Mouse (Mus musculus): ENCODE measurements around the gene Siah1a.

Siah1a gene

DNA sequence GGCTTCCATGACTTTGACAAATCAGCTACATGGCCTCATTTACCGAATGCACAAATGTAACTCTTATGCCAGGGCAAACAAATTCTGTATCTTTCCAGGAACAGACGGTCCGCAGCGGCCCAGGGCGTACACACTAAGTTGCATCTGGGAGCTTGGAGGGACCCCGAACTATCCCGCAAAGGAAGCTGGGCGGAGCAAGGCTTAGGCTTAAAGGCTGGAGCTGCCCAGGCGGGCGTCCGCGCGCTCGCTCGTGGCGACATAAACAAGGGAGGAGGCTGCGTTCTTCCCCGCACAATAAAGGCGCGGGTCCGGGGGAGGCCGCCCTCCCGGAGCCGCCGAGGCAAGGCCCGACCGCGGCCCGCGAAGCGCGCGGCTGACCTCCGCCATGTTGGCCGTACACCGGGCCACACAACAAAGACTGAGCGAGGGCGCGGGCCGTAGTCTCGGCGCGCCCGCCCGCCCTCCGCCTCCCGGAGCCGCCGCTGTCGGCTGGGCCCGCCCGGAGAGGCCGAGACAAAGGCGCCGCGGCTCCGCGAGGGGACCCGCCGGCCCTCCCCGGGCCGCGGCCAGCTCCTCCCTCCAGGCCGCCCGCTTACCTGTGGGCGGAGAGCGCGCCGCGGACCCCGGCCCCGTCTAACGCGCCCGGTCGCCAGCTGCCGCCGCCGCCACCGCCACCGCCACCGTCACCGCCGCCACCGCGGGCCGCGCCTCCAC lies at the start of gene Siah1a, which contains the start of gene Gm10638:
Gene Siah1a (minus strand): TSS at position 714 of the 714 bp plus-strand sequence.
Gene Gm10638 (plus strand): TSS at position 479 of the 714 bp plus-strand sequence.
- DNase-seq: peak; percentile 74 to 76

DNA sequence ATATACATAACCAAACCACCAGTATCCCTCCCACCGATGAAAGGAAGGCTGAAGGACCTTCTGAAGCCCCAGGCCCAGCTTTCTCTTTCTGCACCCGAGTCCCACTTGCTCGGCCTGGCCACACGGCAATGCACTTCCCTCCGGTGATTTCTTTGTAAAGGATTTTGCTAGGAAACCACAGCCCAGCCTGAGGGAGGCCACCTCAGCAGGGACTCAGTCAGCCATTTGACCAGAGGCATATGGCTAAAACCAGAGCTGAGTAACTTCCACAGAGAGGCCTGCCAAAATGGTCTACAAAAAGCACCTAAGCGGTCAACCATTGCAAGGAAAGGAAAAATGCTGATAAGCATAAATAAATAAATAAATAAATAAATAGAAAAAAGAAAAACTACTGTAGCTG lies 49.0 kb upstream of the Siah1a start:
- no peak for DNase-seq

DNA sequence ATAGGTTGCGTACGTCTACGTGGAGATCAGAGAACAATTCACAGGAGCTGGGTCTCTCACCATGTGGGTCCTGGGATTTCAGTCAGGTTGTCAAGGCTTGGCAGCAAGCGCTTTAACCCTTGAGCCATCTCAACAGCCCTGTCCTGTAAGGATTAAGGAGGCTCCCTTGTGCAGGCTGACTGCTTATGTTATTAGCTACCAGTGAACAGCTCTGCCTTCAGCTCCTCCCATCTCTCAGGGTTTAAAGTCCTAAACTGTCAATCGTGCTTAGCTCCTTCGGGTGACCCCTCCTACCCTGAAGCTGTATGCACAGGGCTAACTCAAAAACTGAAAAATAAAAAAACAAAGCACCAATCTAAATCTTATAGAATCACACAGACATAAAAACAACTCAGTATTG lies 45.8 kb upstream of the Siah1a start:
- no peak for DNase-seq

DNA sequence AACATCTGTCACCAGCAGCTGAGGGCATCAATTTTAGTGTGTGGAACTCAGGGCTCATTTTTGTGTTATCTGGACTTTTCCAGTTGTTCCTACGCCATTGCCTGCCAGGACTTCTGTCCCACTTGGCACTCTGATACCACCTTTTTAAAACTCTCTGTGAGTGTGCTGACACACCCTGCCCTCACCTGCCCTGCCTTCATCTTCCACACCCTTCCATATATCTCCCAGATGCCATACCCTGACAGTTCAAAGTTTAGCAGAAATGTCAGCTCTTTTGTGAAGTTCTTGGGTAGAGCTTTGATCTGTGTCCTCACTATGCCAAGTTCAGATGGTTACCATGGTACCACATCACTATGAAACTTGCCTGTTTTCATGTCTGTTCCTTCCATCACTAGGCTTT lies 43.8 kb upstream of the Siah1a start:
- no peak for DNase-seq

DNA sequence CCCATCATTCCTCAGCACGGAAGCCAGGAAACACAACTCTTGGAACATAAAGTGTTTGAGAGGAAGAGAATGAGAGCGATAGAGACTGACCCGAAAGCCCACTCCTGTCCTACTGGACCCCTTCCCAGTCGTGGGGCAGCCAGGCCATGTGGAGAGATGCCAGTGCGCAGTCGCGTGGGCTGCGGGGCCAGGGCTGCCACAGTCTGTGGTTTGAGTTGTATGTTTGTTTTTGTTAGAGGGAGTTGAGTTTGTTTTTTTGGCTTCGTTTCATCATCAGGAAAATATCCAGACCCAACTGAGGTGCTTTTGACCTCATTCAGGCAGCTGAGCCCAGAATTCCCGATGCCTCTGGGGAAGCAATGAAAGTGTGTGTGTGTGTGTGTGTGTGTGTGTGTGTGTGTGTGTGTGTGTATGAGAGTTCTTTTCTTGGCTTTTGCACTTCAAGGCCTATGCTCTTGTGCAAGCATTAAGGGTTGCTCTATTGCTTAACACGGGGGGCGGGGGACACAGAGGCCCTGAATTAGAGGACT lies 42.2 kb upstream of the Siah1a start:
- DNase-seq: peak; percentile 48 to 61

DNA sequence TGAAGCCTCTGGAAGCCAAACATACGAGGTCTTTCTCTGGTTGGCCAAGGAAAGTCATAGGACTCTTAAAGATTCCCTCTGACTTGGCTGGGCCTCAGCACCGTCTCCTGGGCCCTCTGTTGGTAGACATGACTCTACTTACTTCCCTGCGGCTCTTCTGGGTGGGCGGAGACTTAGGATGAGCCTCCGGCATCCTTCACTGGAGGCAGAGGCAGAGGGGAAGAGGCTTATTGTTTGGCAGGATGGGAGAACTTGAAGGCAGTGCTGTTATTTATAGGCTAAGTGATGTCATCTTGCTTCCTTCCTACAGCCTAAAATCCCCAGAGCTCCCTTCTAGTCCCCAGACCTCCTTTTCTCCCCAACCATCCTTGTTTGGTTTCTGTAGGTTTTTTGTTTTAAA lies 40.8 kb upstream of the Siah1a start:
- no peak for DNase-seq

DNA sequence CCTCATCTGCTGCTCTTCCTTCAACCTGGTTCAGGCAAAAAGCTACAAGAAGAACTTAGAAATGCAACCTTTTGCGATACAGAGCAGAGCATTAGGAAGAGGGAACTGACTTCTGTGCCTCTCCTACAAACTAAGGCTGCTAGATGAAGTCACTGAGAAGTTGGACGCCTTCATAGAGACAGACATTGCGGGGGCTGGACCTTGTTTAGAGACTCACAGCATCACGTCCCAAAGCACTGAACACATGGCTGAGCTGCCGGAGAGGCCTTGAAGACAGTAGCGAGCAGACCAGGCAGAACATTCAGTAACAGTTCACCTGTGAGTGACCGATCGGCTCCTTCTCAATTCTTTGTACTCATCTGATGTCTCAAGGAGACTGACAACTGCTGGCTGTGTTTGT lies 35.4 kb upstream of the Siah1a start:
- DNase-seq: no peak

DNA sequence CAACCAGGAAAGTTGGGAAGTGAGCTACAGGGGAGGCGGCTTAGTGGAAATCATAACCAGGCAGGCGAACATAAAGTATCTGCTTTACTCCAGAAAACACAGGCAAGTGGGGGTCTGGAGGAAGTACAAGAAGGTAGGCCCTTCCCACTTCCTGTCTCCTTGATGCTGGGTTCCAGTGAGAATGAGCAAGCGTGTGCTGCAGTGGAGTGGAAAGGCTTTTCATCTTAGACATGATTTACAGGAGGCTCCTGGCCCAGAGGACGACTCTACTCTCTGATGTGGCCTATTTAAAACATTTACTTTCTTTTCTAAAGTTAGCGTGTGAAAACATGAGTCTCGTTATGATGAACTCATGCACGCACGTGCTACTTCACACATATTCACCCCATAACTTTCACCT lies 33.5 kb upstream of the Siah1a start:
- no peak for DNase-seq

DNA sequence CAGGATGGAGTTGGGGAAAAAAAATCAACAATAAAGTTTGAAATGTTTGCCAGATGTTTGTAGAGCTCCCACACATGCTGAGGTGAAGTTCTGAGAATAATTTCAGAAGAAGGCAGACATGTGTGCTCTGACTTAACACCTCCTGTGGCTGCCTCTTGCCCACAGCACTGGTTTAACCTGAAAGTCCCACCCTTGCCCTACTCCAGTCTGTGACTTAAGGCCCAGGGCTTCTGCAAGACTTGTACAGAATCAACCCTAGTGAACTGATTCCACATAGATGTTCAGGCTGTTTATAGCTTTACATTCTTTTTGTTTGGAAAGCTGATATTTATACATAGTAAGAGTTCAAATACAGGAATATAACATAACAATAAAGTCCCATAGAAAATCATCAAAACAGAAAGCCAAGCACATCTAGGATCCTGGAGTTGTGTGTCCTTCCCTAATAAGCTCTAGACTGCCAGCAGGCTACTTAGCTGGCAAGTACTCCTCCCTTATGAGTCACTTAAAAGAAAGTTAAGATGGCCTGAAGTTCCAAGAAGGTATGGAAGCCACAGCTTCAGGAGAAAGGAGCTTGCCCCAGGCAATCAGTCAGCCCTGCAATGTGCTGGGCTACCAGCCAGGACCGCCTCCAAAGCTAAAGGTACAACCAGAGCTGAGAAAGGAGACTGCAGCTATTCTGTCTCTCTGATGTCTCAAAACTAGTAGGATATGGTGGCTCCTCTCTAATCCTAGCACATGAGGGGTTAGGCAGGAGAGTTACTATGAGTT lies 24.4 kb upstream of the Siah1a start:
- DNase-seq: no peak

DNA sequence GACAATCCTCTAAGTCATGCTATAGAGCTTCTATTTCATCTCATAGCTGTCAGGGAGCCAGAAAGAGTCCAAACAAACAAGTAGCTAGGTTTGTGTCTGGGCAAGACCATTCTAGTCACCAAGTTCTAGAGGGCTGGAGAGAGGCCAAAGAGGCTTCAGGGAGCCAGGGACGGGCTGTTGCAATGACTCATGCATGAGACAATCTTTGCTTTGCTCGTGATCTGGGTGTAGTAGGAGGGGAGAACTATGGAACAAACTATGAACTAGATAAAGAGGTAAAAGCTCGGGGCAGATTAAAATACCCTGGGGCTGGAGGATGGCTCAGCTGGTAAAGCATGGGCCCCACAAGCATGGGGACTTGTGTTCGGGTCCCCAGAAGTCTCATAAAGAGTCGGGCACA lies 22.8 kb upstream of the Siah1a start:
- peak; percentile 32 to 44 for DNase-seq

DNA sequence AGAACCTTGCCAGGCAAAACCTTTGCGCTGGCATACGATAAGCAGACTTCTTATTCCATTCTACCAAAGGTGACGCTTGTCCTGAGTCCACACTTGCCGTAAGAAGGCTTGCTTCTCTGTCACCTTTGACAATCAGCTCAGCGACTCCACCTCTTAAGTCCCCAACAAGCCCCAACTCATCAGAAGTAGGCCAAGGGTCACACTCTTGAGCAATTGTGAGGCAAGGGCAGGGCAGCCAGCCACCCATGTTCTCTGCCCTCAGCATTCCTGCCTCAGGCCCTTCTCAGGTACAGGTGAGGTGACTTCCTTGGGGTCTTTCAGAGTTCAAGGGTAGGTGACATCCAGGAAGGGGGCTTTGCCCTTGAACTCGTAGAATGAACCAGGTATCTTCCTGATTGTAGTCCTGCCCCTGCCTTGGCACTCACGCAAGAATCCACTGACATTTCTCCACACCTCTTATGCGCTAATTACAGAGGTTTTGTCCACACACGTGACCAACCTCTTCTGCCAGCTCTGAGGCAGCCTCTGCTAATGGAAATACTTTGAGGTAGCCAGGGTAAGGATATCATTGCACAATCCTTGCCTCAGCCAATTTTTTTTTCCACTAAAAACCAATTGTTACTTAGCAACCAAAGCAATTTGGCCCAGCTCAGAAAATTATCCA lies 20.9 kb upstream of the Siah1a start:
- no peak for DNase-seq

DNA sequence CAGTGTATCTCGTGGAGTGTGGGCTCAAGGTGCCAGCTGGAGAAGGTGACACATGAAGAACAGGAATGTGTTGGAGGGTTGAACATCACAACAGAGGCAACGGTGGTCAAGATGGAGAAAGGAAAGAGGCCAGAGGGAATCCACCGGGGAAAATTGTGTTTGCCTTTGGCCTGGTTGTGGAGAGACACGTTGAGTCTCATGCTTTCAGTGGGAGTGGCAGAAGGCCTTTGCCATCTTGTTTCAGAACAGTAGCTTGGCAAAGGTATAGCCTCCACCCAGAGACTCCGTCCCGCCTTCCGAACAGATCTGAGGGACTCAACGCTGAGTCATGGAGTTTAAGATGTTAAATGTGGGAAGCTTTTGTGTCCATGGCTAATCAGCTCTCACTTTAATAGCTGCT lies 19.9 kb upstream of the Siah1a start:
- no peak for DNase-seq

DNA sequence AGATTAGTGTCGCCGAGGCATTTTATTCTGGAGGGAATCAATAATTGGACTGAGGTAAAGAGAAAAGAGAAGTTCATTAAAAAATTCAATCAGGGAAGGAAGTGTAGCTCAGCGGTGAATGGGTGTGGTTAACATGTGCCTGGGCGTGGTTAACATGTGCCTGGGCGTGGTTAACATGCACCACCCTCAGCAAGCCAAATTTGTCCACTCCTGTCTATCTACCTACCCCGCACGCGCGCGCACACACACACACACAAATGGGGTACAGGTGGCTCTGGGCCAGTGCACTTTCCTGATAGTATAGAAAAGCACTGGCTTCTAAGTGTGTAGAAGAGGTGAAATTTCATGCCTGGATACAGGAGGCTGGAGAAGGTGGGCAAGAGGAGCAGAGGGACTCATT lies 19.4 kb upstream of the Siah1a start:
- DNase-seq: no peak

DNA sequence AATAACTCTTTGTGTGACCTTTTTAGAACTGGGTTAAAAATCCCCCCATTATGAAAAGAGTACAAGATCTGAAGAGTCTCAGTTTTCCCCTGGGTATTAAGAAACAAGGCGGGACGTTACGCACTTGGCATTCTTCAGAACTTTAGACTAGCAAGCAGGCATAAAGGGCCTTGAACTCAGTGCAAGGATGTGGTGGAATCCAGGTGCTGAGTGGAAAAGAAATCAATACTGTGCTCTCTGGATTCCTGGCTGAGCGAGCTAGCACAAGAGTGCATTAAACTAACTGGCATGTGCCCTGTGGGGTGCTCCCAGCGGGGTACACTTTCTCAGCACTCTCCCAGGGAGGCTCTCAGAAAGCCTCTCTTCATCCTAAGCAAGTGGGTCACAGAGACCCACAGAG lies 17.1 kb upstream of the Siah1a start:
- no peak for DNase-seq

DNA sequence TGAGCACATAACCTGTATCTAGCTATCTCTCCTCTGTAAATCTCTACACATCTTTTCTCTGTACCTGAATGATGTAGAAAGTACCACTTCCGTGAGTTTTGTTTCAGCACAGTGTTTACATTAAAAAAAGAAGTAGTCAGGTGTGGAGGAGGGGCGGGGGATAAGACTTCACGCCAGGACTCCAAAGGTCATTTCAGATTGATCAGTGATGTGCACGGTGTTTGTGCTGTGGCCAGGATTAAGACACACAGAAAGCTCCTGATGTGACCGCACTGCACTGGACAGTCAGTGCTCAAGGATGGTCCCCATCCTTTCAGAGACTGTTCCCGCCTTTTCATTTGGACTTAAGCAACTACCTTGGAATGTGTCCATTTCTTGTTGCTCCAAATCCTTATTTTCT lies 15.0 kb upstream of the Siah1a start:
- DNase-seq: no peak

DNA sequence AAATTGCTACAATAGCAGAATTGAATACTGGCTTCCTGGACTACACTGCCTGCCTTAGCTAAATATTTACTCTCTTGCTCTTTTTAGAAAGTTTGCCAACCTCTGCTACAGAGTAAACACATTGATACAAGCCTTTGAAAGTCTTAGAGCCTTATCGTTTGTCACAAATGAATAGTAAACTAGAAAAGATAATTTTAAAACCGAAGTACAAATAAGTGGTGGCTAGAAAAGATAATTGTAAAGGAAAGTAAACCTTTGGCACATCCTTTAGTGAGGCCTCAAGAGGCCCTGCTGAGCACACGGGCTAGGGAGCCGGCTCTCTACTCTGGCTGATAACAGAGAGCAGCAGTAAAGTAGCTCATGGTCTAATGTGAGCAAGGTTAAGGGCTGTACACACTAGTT lies 13.4 kb upstream of the Siah1a start:
- no peak for DNase-seq

DNA sequence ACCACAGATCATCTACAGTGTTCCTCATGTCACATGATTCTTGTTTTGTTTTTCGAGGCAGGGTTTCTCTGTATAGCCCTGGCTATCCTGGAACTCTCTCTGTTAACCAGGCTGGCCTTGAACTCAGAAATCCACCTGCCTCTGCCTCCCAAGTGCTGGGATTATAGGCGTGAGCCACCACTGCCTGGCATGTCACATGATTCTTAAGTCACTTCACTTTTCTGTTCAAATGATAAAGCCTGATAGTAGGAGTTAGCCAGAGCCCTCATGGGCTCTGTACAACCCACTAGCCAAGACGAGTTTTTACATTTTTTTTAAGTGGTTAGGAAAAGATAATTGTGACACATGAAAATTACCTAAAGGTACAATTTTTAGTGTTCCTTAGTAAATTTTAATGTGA lies 12.9 kb upstream of the Siah1a start:
- no peak for DNase-seq

DNA sequence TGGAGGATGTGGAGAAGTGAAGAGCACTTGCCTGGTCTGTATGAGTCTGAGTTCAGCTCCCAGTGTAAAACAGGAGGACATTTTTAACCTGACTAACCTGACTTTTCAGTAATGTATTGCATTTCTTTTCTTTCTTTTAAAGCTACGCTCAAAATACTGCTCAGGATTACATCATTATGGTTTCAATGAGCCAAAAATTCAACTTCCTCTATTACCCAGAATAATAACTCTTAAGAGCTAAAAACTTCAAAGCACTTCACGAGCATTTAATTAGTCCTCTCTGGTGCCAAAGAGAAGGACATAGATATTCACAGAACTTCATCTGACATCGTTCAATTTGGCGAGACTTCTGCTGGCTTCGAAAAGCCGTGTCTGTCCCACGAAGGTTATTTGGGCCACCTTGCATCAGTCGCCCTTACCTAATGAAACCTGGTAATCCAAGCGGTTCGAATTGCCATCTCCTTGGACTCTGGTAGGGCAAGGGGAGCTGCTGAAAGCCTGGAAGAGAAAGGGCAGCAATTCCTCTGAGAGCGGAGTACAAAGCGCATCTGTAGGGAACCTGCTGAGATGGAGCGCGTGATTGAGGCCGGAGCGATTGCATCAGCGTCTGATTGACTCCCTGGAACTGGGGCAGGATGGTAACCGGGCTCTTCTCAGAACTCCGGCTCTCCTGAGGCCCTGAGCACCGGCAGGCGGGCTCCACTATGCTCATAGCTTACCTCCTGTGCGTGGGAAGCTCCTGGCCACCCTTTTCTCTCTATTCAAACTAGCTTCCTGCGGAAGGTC lies 11.4 kb upstream of the Siah1a start:
- DNase-seq: peak; percentile 22 to 23

DNA sequence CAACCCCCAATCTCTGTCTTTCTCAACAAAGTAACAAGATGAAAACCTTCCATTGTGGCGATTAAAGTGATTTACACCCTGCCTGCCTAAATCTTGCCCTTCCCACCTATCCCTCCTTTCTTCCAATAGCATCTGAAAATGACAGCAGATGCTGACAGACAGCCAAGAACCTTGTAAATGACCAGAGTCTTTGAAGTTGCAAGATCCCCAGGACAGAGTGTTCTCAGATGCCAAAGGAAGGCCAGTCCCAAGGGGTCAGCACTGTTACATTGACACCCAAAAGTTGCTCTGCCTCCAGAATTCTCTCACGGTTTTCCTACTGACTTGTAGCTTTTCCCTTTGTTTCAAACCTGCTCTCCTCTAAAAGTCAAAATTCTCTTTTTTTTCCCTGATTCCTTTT lies 4.1 kb upstream of the Siah1a start:
- DNase-seq: no peak

DNA sequence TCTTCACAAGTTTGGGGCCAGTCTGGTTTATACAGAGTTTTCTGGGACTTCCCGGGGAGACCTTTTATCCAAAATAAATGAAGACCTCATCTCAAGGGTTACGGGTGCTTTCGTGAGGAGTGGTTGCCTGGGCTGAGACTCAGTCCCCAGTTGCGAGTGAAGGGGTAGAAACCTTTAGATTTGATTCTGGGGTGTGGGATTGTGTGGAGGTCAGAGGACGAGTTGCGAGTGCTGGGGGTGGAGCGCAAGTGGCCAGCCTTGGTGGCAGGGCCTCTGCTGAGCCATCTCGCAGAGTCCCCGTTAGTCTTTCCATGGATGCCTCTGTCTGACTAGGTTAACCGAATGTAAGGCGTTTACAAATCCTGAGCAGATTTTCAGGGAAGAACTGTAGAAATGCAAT lies 777 bp upstream of the Siah1a start:
- DNase-seq: peak in 1 of 2 experiments; percentile 44

DNA sequence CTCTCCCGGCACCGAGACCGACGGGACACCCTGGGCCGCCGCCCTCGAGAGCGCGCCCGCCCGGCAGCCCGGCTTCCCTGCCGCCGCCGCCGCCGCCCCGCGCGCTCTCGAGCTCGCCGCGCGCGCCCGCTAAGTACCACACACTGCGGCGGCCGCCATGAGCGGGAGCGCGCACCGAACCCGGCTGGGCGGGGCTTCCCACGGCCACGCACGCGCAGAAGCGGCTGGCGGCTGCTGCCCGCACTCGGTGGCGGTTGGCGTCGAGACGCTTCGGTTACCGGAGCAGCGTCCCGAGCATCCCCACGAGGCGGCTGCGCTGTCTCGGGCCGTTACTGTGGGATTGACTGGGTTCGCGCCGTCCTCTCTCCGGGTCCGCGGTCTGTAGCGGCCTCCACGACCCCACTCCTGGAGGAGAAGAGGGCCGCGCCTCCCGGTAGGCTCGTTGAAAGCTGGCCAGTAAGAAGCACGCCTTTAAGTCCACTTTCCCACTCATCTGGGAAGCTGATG lies 254 bp upstream of the Siah1a start:
- DNase-seq: peak; percentile 98
